Mouse (Mus musculus) midbrain, embryonic 13.5 days (tissue): ENCODE results near the gene Prim2. TPM values are rescaled to one million over a fixed set of nuclear protein-coding genes. Genes with fewer than 3 reads are reported as not detected.

Source experiments
- ATAC-seq: fragments of 200-750 bp; cut with Nextera tagmentation; 2 replicates; pipeline ENCODE4 v1.8.0; 2017; ENCODE audit warnings: mild to moderate bottlenecking, moderate TSS enrichment, moderate library complexity
- H3K27ac ChIP-seq: fragments of 300-500 bp; sonication (generic); 2 replicates; pipeline ENCODE4 v1.5.1; 2015; ENCODE audit warnings: inconsistent platforms, mild to moderate bottlenecking, moderate library complexity
- H3K27me3 ChIP-seq: fragments of 300-500 bp; sonication (generic); 2 replicates; pipeline ENCODE4 v1.6.1; 2015; ENCODE audit warnings: mild to moderate bottlenecking, inconsistent platforms
- H3K36me3 ChIP-seq: fragments of 300-500 bp; sonication (generic); 2 replicates; pipeline ENCODE4 v1.6.1; 2015; ENCODE audit warnings: mild to moderate bottlenecking, inconsistent platforms
- H3K4me1 ChIP-seq: fragments of 300-500 bp; sonication (generic); replicated peaks from 2 replicates; pipeline ENCODE4 v1.6.1; 2015; ENCODE audit warnings: inconsistent platforms
- H3K4me2 ChIP-seq: fragments of 300-500 bp; sonication (generic); replicated peaks from 2 replicates; pipeline ENCODE4 v1.6.1; 2015; ENCODE audit warnings: moderate library complexity, mild to moderate bottlenecking, inconsistent platforms
- H3K4me3 ChIP-seq: fragments of 300-500 bp; sonication (generic); replicated peaks from 2 replicates; pipeline ENCODE4 v1.5.1; 2015; ENCODE audit warnings: mild to moderate bottlenecking, inconsistent platforms
- H3K9ac ChIP-seq: fragments of 300-500 bp; sonication (generic); replicated peaks from 2 replicates; pipeline ENCODE4 v1.6.1; 2015; ENCODE audit warnings: mild to moderate bottlenecking, inconsistent platforms
- H3K9me3 ChIP-seq: fragments of 300-500 bp; sonication (generic); 2 replicates; pipeline ENCODE4 v1.6.1; 2016; ENCODE audit warnings: mild to moderate bottlenecking, inconsistent platforms
- WGBS: fragments of 180-500 bp; shearing (Covaris S2); methylation state at CpG from one replicate; pipeline ENCODE4 v1.1.7; 2015; 5-methylcytosine and 5-hydroxymethylcytosine counted together
- polyA plus RNA-seq: library from polyadenylated mRNA; unstranded; fragments of >200 nt; fragmentation: Nextera tagmentation; extraction: Ambion mirVana; gene quantifications from 2 replicates; pipeline ENCODE4 v1.2.1, GENCODE M21; 2015

Prim2 gene
- polyA plus RNA-seq, 1 experiment from 2014 or later: 27.7 TPM

DNA sequence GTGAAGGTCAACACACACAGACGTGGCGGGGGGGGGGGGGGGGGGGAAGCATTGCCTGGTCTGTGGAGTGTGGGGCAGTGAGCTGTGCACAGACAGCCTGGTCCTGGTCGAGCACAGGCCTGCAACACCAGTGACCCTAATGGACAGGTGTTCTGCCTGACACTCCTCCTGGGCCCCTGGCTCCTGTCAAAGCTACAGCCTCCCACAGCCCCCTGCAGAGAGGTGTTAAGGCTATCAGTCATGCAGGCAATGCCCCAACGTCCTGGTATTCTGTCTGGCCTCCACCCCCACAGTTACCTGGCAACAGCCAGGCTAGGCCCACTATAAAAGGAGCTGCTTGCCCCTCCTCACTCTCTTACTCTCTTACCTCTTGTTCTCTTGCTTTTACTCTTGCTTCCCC, 10.8 kb upstream of the Prim2 start:
- no peak overlapping the region for H3K4me2 ChIP-seq
- no peaks in the 10 kb centered on the region for H3K36me3 ChIP-seq
- no peaks in the 10 kb centered on the region for H3K27me3 ChIP-seq
- H3K4me1 ChIP-seq: no peaks in the 10 kb centered on the region
- no peaks in the 10 kb centered on the region for H3K9me3 ChIP-seq
- no peak overlapping the region for H3K9ac ChIP-seq
- 46% methylated on average over 3 of the region's 4 CpGs for WGBS
- H3K27ac ChIP-seq: no peak overlapping the region
- ATAC-seq: no peak
- no peak overlapping the region for H3K4me3 ChIP-seq

DNA sequence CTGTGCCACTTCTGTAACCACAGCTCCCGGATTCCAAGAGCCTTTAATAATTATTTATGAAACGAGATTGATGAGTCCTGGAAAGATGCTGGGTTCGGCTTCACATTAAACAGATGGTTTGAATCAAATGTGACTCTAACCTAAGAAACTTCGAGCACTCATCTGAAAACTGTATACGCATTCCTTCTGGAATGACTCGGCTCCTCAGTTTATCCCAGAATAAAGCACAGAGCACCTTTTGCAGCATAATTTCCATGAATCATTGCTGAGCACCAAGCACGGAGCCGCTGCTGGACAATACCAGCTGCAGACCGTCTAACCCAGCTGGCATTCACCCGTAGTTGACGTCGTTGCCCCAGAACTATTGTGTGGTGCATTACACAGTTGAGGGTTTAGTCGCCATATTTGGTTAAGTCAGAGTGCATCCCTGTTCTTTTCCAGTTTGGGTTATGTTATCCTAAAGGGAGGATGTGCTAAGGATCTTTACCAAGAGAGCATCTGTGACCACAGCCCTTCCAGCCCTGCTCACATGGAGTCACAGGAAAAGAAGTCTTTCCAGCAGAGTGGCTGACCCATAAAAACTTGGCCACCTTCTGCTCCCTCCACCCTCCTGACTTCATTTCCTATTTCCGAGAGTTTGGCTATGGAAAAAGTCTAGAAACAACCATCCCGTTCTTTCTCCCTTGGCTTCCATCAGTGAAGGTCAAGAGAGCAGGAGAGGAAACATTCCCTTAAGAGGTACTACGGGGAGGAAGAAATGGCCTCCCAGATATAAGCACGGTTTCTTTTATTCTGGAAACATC, 3.8 kb upstream of the Prim2 start:
- Histone ChIP-seq H3K4me1 (peaks cover 7% of the 10 kb centered on the region), H3K9me3 (no peaks in the 10 kb centered on the region), H3K36me3 (no peaks in the 10 kb centered on the region), H3K9ac (no peak overlapping the region), H3K27me3 (no peaks in the 10 kb centered on the region), H3K27ac (no peak overlapping the region), H3K4me2 (no peak overlapping the region), H3K4me3 (no peak overlapping the region)
- 83% methylated on average over 17 of the region's 17 CpGs for WGBS
- no peak for ATAC-seq

DNA sequence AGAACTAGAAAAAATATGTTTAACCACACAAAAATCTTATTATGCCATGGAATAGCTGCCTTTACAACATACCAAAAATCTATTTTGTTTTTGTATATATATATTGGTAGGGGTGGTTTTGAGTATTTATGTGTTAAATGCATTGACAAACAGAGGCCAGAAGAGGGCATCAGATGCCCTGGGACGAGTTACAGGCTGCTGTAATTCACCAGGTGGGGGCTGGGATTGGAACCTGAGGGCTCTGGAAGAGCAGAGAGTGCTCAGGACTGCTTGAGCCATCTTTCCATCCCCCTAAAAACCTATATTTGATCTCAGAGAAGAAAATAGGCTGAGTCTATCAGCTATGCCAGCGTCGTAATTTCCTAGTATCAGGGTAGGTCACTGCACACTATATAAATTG, 2.9 kb upstream of the Prim2 start:
- H3K27ac ChIP-seq: no peak overlapping the region
- ATAC-seq: no peak
- H3K4me3 ChIP-seq: no peak overlapping the region
- H3K36me3 ChIP-seq: no peaks in the 10 kb centered on the region
- H3K4me2 ChIP-seq: no peak overlapping the region
- H3K27me3 ChIP-seq: no peaks in the 10 kb centered on the region
- H3K9me3 ChIP-seq: no peaks in the 10 kb centered on the region
- peaks cover 7% of the 10 kb centered on the region for H3K4me1 ChIP-seq
- H3K9ac ChIP-seq: no peak overlapping the region
- 27% methylated on average over 3 of the region's 3 CpGs for WGBS

DNA sequence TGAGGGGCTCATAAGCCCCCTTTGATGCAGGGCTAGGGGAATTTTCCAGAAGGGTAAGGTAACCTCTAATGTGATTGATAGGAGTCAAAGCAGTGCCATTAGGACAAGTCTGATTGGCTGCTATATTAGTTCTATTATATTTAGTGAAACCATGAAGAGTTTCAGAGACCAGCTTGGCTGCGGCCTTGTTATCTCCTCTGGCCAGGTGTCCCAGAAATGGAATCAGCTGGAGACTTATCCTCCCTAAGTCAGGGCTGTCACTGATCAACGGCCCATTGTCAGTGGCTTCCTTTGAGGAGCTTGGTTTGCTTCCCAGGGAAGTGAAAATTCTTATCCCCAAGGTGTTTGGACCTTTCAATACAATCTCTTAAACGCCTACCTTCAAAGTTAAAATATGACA, 2.5 kb upstream of the Prim2 start:
- Histone ChIP-seq H3K36me3 (no peaks in the 10 kb centered on the region), H3K27me3 (no peaks in the 10 kb centered on the region), H3K4me1 (peaks cover 7% of the 10 kb centered on the region), H3K9me3 (no peaks in the 10 kb centered on the region), H3K4me2 (no peak overlapping the region), H3K4me3 (no peak overlapping the region), H3K9ac (no peak overlapping the region), H3K27ac (no peak overlapping the region)
- 71% methylated on average over 3 of the region's 3 CpGs for WGBS
- no peak for ATAC-seq

DNA sequence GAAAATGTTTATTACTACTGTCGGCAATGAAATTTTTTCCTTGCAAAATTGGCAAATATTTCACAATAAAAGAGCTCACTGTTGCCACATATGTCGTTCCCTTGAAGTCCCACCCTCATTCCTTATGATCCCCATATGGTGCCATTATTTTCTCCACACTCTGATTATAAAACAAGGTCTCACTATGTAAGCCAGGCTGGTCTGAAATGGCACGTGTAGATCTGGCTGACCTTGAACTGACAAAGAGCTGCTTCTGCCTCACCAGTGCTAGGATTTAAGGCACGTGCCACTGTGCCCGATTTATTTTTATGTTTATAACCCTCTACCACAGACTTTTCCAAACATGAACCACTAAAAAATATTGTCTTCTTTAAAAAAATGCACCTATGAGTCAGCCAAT, 1.8 kb upstream of the Prim2 start:
- H3K27me3 ChIP-seq: no peaks in the 10 kb centered on the region
- H3K4me2 ChIP-seq: no peak overlapping the region
- H3K36me3 ChIP-seq: peaks cover 4% of the 10 kb centered on the region; the same call in 1 of the 2 replicates
- H3K9ac ChIP-seq: no peak overlapping the region
- H3K4me3 ChIP-seq: no peak overlapping the region
- 78% methylated on average over 5 of the region's 5 CpGs for WGBS
- ATAC-seq: no peak
- H3K27ac ChIP-seq: no peak overlapping the region
- H3K4me1 ChIP-seq: peaks cover 7% of the 10 kb centered on the region
- H3K9me3 ChIP-seq: no peaks in the 10 kb centered on the region

DNA sequence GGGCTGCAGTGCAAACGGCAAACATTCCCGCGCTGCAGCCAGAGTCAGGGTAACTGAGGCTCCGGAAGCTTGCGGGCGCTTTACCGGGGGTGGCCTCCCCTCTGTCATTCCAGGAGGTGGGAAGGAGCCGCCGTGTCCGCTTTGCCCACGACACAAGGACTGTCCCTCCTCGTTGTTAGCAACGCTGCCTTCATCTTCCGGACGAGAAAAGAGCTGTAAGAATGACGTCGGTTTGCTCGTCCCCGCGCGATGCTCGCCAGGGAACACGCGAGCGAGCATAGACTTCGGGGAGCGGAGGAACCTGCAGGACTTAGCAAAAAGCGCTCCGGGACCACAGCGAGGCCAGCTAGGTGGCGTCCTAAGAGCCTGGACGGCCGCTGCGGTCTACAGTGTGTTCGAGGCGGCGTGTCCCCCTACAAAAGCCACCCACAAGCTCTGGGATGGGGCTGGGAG, 595 bp upstream of the Prim2 start:
- Histone ChIP-seq H3K4me1 (peaks cover 7% of the 10 kb centered on the region), H3K9ac (peak overlapping the region; percentile 82), H3K27ac (peak overlapping the region; percentile 95), H3K36me3 (peaks cover 13% of the 10 kb centered on the region), H3K9me3 (no peaks in the 10 kb centered on the region), H3K4me2 (peak overlapping the region; percentile 82), H3K27me3 (no peaks in the 10 kb centered on the region), H3K4me3 (peak overlapping the region; percentile 78)
- under 1% methylated on average over 37 of the region's 37 CpGs for WGBS
- peak; percentile 83 for ATAC-seq

DNA sequence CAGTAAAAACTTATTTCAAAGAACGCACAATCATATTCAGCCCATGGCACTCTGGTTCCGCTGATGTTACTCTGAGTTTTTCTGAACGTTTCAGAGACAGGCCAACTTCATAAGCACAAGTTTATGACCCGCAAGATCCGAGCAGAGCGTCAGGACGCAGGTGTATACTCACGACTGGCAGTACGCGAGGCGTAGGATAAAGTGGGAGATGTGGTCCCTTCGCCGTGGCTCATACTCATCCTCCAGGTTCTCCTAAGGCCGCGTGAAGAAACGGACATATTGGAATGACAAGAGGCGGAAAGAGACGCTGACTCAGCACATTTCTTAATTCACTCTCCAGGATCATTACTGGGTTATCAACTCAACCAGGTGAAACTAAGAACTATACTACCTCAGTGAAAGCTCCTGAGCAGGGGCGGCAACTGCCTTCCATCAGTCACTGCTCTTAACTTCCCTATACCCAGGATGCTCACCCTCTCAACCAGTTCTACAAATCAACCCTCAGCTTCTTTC, 5.9 kb downstream of the Prim2 start:
- Histone ChIP-seq H3K4me2 (no peak overlapping the region), H3K27ac (no peak overlapping the region), H3K4me1 (peaks cover 1% of the 10 kb centered on the region; the same call in 1 of the 2 replicates), H3K27me3 (no peaks in the 10 kb centered on the region), H3K4me3 (no peak overlapping the region), H3K9me3 (no peaks in the 10 kb centered on the region), H3K36me3 (peaks cover 45% of the 10 kb centered on the region), H3K9ac (no peak overlapping the region)
- WGBS: 91% methylated on average over 19 of the region's 19 CpGs
- 0 out of 2 replicates have a peak, but pooled peaks have one; percentile 48 for ATAC-seq

DNA sequence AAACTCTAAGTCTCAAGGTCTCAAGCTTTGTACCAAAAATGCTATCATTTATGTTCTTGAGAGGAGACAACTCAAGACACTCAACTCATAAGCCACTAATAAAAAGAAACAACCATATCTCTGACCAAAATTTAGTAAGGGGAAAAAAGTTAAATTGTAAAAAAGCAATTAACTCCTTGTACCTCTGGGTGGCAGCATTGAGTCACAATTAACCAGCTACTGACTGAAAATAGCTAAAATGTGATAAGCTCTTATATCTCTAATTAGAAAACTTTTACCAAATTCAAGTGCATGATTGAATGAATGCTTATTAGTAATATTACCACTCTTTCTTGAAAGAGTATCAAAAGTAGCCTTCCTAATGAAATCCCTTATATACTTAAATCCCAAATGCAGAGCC, 6.4 kb downstream of the Prim2 start:
- no peak for ATAC-seq
- Histone ChIP-seq H3K4me3 (no peak overlapping the region), H3K4me2 (no peak overlapping the region), H3K9ac (no peak overlapping the region), H3K36me3 (peaks cover 47% of the 10 kb centered on the region), H3K9me3 (no peaks in the 10 kb centered on the region), H3K27me3 (no peaks in the 10 kb centered on the region), H3K27ac (no peak overlapping the region), H3K4me1 (no peaks in the 10 kb centered on the region)

DNA sequence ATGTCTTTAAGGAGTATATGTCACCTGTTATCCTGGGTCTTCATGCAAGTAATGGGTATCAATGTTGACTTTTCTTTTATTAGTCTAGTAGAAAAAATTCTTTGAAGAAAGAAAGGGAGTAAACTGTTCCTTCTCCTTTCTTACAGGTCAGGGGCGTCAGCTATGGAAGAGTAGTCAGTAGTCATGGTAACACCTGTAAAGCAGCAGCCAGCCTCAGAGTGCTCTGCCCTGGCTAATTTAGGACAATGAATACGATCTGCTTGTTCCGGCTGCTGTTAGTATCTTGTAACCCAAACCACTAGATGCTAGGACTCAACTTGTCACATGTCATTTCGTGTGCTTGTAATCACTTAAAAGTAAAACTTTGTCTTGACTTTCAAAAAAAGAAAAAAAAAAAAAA, 11.3 kb downstream of the Prim2 start:
- ATAC-seq: no peak
- no peaks in the 10 kb centered on the region for H3K27me3 ChIP-seq
- 69% methylated on average over 4 of the region's 4 CpGs for WGBS
- H3K4me1 ChIP-seq: no peaks in the 10 kb centered on the region
- H3K9ac ChIP-seq: no peak overlapping the region
- no peak overlapping the region for H3K4me2 ChIP-seq
- no peaks in the 10 kb centered on the region for H3K9me3 ChIP-seq
- no peak overlapping the region for H3K4me3 ChIP-seq
- H3K27ac ChIP-seq: no peak overlapping the region
- H3K36me3 ChIP-seq: peaks cover 43% of the 10 kb centered on the region

DNA sequence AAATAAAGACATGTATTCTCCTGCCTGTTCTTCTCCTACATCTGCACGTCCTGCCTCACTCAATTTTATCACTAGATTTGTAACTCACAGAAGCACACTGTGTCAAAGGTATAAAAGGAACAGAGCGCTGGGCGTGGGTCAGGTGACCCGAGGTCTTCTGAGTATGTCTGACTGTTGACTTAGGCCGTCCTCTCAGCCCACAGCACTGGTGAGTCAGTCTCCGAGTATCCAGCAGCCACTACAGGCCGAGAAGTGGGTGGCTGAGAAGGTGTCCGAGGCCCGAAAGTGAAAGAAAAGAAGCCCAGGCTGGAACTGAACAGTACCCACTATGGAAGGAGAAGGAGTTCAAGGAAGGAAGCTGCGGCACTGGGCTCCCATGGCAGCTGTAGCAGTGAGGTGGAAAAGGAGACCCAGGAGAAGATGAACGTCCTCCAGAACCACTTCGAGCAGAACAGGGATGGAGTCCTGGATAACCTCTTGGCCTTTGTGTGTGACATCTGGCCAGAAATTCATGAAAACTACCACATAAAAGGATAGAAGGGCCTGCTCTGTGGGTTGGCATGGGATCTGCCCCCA, 11.9 kb downstream of the Prim2 start:
- Histone ChIP-seq H3K4me2 (no peak overlapping the region), H3K36me3 (peaks cover 43% of the 10 kb centered on the region), H3K27me3 (no peaks in the 10 kb centered on the region), H3K4me3 (no peak overlapping the region), H3K9me3 (no peaks in the 10 kb centered on the region), H3K27ac (no peak overlapping the region), H3K9ac (no peak overlapping the region), H3K4me1 (no peaks in the 10 kb centered on the region)
- WGBS: 93% methylated on average over 12 of the region's 12 CpGs
- no peak for ATAC-seq

DNA sequence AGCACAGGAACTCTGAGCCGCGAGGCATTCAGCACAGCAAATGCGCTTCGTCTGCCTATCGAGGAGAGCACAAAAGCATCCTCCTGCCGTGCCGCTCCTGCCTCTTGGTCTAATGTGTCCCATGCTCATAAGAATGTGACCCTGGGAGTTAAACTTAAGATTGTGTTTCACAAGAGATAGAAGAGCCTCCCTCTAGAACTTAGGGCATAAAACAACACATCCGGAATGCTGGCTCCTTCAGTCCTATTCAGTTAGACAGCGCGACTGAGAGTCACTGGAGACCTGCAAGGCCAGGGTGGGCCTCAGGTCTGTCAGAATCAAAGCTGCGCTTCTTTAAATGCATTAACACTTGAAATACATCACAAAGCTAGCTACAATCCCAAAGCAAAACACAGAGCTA, 18.7 kb downstream of the Prim2 start:
- Histone ChIP-seq H3K9ac (no peak overlapping the region), H3K27ac (no peak overlapping the region), H3K4me3 (no peak overlapping the region), H3K9me3 (no peaks in the 10 kb centered on the region), H3K36me3 (peaks cover 22% of the 10 kb centered on the region), H3K4me1 (no peaks in the 10 kb centered on the region), H3K4me2 (no peak overlapping the region), H3K27me3 (no peaks in the 10 kb centered on the region)
- no peak for ATAC-seq
- WGBS: 90% methylated on average over 11 of the region's 11 CpGs

DNA sequence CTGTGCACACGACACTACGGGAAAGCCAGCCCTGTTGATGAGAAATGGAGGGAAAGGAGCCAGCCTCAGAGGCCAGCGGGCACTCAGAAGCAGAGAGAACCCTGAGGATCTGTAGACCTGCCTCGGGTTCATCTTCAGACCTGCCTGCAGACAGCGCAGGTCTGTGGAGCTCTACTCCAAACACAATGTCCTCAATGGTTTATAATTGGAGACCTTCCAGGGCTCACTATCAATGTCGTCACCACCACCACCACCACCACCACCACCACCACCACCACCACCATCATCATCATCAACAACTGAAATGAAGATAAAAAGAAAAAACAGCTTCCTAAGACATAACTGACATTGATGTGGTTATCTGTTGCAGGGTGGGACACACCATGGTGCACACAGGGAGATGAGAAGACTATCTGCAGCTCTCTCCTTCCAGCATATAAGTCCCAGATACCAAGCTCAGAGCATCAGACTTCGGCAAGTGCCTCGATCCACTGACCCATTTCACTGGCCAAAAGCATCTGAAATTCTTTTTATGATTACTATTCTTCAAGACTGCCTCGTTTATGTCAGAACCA, 20.0 kb downstream of the Prim2 start:
- Histone ChIP-seq H3K27ac (no peak overlapping the region), H3K27me3 (no peaks in the 10 kb centered on the region), H3K4me2 (no peak overlapping the region), H3K36me3 (peaks cover 22% of the 10 kb centered on the region), H3K9me3 (no peaks in the 10 kb centered on the region), H3K4me1 (0 out of 2 replicates have a peak, but pooled peaks cover 3% of the 10 kb centered on the region), H3K9ac (no peak overlapping the region), H3K4me3 (no peak overlapping the region)
- no peak for ATAC-seq
- WGBS: 96% methylated on average over 9 of the region's 9 CpGs
